Mouse (Mus musculus) right cerebral cortex, adult 18-20 months (tissue): ENCODE measurements around the gene Adipor2.

Source experiments
- DNase-seq: peaks from one replicate; pipeline ENCODE4 v3.0.0; 2022; ENCODE audit warnings: mixed read lengths

Adipor2 gene

DNA sequence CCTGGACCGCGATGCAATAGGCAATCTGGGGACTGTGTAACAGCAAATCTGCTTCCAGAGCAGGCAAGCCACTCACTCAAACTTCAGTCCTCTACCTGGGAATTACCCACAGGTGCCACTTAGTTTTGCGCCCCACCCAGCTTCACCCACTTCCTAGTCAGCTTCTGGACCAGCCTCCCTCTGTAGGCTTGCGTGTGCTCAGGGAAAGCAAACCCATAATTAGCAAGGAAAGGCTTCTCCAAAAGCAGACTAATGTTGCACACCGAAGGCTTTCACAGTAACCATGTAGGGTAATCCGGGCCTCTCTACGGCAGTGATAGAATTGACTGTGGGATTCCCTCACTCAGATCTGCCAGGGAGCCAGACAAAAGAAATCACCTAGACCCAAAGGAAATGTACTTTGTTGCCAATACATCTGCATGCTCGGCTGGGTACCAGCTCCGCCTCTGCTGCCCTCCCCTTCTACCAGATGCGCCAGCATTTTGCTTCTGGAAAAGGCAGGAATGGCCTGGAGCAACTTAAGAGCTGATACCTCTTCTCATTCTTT, 109.6 kb downstream of the Adipor2 start:
- DNase-seq = no peak

DNA sequence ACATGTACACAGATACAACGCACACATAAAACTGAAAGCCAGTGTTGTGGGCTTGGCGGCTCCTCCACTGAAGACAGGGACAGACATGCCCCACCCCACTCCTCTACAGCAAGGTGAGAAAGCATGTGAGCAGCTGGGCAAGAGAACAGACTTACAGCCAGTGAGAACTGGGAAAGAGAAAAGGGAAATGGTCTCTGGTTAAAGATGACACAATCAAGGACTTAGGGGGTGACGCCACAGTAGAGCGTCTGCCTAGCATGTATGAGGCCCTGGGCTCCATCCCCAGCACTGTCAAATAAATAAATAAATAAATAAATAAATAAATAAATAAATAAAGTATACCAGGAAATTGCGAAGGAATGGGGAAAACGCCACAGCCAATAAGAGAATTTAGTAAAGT, 114.2 kb downstream of the Adipor2 start:
- DNase-seq = no peak
